Mouse (Mus musculus) right cerebral cortex, postnatal 14 days (tissue): ENCODE results near the gene Prr14.
"Not testable (repeated sequence)": the region's sequence is repeated elsewhere in the genome, so short reads cannot be mapped to it uniquely, and the experiment has no call there.

Experiments
- DNase-seq: peaks from one replicate; pipeline ENCODE4 v3.0.0; 2022

Prr14 gene

DNA sequence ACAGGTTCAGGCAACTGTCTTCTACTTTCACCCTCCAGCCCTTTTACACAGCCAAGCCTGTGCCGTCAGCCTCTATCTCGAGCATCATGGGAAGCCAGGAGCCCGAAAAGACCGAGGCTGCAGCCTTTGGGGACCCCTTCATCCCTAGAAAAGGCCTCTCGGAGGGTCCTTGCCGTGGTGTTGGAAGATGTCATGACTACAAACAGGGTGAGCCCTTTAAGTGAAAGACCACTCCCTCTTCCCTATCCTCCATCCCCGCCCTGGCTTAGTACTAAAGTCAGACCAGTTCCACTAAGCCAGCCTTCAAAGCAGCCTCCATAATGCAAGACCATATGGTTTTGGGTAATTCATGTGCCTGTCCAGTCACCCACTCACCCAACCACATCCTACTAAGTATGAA, 12.6 kb downstream of the Prr14 start:
- no peak for DNase-seq

DNA sequence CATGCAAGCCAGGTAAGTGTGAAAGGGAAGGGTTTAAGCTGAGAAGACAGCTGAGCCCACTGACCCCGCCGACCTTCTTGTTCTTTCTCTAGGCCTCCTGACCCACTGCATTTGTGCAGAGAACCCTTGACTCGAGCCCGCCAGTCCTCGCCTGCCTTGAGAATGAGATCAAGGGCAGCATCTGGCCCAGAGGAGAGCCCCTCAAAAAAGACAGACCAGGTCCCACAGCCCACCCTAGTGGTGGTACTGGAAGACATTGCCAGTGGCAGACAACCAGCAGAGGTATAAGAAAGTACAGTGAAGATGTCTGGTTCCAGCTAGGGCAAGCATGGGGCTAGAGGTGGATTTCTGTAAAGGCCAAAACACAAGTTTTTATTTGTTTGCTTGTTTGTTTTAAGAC, 14.3 kb downstream of the Prr14 start:
- no peak for DNase-seq

DNA sequence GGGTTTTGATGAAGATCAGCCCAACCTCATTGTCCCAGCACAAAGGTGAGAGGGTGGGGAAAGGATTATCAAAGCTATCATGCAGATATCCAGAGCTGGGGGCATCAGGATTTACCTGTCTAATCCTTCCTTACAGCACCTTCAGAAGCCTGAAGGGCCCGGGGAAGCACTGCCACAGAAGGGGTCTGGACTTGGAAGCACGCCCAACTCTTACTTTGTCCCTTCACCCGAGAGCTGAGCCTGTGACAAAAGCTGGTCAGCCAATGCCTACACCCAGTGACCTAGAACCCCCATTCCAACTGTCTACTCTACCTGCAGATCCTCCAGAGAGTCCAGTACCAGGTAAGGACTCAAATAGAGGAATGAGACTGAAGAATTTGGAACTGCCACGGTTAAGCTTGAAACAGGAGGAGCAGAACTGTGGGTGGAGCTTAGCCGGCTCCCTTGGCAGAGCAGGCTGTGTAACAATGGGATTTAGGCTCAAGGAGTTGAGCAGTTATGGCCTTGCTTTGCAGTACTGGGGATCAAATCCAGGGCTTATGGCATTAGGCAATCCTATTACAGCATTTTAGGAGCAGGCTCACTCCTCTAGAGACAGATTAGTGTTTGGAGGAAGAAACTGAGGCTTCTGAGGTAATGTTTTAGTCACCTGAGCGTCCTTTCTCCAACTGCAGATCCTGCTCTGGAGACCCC, 15.1 kb downstream of the Prr14 start:
- DNase-seq, result no peak

DNA sequence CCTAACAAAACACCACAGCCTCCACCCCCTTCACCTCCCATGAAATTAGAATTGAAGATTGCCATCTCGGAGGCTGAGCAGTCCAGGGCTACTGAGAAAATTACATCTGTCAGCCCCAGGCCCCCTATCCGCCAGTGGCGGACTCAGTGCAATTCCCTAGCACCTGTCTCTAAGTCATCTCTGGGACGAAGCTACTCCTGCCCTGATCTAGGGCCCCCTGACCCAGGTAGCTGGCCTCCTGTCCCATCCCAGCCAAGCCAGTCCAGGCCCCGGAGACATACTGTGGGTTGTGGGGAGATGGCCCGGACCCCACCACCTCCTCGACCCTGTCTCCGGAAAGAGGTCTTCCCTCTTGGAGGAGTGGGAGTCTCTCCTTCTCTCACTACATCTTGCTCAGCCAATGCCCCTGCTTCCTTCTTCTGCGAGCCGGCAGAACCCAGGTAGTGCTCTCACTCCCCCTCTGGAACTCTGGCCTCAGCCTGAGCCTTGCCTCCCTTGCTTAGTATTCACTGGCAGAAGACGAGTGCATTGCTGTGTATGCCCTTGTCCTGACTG, 15.9 kb downstream of the Prr14 start:
- DNase-seq, result no peak

DNA sequence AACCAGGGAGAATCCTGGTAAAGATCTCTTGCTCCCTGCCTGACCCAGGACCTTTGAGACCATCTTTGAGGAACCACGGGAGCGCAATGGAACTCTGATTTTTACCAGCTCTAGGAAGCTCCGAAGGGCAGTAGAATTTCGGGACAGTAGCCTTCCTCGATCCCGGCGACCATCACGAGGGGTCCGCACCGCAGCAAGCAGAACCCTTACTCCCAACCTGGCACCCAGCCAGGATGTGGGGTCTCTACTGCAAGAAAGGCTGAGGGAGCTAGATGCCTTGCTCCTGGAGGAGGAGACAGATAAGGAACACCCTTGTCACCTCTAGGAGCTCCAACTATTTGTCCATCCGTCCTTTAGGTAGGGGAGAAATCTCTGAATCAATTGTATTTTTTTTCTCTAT, 16.9 kb downstream of the Prr14 start:
- DNase-seq, result no peak

DNA sequence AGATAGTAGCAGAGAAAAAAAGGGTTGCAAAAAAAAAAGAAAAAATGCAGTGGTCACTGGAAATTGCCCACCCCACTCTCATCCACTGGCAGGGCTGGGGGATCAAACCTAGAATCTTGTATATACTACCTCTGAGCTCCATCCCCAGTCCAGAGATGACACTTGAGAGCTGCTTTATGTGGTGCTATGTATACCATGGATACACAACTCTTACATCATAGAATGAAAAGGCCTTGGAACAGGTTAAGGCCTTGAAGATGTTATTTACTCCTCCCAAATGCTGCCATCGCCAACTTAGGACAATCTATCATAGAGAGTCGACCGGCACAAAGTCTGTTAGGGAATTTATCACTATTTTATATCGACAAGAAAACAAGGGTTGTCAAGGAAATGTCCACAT, 17.4 kb downstream of the Prr14 start:
- no peak for DNase-seq

DNA sequence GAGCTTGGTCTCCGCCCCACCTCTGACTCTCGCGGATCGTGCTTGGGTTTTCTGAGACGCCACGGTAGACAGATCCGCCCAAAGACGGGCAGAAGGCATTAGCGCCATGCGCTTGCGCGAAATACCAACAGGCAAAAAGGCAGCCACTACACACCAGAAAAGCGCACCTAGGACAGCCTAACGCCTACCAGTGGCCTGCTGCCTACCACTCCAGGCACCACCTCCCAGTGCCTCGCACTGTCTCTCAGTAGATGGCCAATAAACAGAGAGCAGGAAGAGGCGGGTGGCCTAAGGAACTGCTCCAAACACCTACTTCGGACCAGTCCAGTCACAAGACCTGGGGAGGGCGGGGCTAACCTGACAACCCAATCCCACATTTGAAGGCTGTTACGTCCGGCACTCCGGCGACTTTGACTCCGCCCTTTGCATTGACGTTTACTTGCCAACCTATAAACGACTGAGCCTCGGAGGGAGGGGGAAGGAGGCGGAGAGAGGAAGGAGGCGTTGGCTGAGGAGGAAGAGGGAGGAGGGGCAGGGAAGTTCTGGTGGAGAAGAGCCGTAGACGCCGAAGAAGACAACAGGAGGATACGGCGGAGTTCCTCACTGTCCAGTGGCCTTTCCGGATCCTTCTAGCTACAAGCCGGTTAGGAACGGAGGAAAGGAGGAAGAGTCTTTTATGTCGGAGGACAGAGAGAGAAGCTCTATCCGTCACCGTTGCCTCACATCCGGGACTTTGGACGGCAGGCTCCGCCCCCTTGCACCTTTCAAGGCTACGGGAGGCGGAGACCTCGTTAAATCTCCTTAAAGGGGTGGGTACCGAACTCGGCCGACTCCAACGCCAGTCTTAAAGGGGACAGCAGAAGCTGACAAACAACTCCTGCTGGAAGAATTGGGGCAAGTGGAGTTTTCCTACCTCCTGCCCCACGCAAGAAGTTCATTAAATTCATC, 18.6 kb downstream of the Prr14 start:
- peak; percentile 99 for DNase-seq

DNA sequence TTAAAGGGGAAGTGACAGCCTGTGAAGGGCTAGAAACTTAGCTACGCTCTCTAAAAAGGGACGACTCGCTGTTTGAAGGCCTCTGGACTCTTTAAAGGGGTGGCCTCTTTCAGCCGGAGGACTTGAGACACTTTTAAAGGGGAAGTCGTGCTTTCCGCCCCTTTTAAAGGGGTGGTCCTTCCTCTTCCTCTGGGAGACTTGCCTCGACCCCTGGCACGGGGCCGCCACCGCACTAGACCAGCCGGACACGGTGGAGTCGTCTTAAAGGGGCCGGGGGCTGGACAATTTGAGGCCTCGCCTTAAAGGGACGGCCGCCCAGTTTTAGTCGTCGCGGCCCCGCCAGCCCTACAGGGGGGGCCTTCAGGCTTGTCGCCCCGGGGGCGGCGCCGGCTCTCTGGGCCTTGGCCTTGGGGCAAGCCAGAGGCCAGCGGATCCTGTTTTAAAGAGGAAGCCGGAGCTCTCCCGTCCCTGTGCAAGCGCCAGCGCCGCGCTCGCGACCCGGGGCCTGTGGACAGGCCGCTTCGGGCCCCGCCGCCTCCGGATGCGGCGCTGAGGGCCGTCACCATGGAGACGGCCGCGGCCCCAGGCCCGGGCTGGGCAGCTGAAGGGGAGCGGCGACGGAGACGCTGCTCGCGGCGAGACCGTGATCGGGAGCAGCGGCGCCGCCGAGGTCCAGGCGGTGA, 19.4 kb downstream of the Prr14 start, which contains the start of gene Fbrs:
Gene Fbrs (plus strand): TSS at position 565 of the 683 bp plus-strand sequence.
- peak; percentile 93 for DNase-seq

DNA sequence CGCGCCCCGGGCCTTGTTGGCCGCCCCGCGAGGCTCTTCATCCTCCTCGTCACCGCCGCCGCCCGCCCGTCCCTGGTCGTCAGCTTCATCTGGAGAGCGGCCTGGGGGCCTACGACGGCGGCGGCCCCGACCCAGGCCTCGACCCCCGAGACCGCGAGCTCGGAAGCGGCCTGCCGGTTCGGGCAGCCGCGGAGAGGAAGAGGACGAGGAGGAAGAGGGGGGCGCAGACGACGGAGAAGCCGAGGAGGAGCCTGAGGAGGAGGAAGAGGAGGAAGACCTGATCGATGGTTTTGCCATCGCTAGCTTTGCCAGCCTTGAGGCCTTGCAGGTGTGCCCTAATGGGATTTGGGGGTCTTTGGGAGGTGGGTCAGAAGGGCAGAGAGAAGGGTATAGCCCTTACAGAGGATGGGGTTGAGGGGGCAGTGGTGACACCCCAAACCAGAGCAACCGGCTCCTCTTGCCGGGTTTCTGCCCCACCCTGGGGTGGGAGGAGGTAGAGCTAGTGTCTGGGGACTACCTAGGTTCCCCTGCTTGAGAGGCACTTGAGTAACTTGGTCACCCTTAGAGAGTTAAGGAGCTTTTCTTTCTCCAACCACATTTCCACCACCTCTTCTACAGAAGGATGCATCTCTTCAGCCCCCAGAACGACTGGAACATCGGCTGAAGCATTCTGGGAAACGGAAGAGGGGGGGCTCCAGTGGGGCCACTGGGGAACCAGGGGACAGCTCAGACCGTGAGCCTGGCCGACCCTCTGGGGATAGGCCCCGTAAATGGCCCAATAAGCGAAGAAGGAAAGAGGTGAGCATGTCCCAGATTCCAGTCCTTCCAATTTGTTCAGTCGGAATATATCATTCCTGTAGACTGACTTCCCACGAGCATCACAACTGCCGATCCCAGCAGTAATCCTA, 20.2 kb downstream of the Prr14 start:
- DNase-seq, result peak; percentile 36

DNA sequence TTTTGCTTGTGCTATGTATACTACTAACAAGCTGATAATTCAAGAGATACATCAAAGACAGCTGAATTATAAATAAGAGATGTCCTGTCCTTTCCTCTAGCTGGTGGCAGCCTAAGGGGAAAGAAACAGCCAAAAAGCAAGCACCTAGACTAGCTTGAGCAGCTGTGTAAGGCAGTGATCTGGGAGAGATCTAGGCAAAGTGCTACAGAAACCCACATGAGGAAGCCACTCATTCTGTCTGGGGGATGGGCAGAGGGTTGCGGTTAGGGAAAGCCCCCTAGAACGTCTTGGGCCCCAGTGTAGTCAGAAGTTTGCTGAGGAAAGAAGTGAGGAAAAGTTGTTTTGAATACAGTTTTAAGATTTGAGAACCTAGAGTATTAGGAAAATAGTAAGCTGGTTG, 20.9 kb downstream of the Prr14 start:
- DNase-seq, result no peak

DNA sequence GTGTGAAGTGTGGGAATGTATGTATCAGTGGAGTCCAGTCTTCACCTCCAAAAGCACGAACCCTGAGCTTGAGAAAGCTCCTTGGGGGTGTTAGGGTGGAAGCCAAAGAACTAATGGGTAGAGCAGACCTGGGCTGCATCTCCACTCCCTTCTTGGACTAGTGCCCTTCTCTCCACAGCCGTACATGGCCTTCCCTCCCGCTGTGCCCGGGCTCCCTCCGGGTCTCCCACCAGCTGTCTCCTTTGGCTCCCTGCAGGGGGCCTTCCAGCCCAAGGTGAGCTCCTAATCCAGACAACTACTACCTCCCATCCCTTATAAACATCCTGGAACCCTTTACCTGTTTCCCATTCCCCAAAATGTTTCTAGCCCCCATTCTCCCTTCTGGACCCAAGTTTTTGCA, 26.0 kb downstream of the Prr14 start:
- no peak for DNase-seq

DNA sequence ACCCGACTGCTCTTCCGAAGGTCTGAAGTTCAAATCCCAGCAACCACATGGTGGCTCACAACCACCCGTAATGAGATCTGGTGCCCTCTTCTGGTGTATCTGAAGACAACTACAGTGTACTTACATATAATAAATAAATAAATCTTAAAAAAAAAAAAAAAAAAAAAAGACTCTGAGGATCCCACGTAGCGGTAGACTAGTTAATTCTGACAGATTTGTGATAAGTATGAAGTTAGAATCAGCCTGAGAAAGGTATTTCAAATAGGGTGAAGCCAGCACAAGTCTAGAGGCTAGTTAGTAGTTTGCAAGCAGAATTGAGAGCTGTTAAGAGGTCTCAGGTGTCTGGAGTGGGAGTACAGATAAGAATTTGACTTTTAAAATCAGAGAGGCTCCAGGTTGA, 29.0 kb downstream of the Prr14 start:
- not testable (repeated sequence) for DNase-seq

DNA sequence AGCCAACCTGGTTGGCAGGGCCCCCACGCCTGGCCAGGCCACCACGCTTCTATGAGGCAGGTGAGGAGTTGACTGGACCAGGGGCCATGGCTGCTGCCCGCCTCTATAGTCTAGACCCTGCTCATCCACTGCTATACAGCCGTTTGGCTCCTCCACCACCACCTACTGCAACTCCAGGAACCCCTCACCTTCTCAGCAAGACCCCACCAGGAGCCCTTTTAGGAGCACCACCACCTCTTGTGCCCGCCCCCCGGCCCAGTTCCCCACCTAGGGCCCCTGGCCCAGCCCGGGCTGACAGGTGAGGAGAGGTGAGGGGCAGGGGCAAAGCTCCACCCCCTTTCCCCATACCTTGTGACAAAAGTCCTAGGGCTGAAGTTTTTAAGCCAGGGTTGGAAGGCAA, 30.6 kb downstream of the Prr14 start:
- DNase-seq, result no peak

DNA sequence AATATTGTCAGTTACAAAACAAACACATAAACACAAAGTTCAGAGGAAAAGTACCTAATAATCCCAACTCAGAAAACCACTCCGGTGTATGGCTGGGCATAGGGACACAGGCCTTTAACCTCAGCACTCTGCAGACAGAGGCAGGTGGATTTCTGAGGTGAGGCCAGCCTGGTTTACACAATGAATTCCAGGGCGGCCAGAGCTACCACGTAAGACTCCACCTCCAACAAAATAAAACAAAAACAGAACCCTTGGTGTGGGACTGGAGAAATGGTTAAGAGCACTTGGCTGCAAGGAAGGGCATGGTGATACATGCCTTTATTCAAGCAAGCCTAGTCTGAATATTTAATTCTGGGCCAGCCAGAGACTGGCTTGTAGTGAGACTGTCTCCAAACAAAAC, 32.4 kb downstream of the Prr14 start:
- no peak for DNase-seq

DNA sequence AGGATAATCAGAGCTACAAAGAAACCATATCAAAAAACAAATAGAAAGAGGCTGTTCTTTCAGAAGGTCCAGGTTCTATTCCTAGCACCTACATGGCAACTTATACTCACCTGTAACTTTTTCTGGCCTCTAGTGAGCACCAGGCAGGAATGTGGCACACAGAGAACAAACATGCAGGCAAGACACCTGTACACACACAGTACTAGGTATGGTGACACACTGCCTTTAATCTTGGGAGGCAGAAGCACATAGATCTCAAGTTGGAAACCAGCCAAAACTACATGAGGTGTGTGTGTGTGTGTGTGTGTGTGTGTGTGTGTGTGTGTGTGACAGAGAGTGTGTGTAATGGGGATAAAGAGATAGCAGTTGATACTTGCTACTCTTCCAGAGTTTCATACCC, 35.2 kb downstream of the Prr14 start:
- no peak for DNase-seq

DNA sequence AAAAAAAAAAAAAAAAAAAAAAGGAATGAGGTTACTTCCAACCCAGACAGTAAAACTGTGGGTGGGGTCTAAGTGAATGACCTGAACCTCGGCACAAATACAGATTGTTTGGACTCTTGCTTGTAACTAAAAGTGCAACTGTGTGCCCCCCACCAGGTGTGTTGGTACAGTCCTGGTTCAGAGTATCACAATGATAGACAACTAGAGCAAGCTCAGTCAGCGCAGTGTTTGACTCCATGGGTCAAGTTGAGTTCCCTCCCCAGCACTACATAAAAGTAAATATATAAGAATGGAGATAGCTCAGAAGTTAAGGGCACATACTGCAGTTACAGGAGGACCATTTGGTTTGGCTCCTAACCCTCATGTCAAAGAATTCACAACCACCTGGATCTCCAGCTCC, 38.0 kb downstream of the Prr14 start:
- no peak for DNase-seq

DNA sequence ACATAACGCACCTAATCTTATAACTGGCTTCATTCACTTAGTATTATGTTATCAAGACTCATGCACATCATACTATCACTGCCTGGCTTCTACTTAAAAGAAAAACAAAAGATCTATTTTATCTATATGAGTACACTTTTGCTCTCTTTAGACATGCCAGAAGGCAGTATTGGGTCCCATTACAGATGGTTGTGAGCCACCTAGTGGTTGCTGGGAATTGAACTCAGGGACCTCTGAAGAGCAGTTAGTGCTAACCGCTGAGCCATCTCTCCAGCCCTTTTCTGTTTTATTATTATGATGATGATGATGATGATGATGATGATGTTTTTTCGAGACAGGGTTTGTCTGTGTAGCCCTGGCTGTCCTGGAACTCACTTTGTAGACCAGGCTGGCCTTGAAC, 39.0 kb downstream of the Prr14 start:
- no peak for DNase-seq

DNA sequence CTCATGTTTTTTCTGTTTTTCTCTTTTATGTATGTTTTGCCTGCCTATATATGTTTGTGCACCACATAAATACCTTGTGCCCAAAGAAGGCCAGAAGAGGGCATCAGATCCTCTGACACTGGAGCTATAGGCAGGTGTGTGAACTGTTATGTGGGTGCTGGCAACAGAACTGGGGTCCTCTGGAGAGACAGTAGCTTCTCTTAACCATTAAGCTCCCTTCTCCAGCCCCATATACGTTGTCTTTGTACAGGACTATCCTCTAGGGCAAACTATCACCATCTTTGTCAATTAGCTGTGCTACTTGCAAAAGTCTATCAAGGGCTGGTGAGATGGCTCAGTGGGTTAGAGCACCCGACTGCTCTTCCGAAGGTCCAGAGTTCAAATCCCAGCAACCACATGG, 48.9 kb downstream of the Prr14 start:
- DNase-seq, result no peak

DNA sequence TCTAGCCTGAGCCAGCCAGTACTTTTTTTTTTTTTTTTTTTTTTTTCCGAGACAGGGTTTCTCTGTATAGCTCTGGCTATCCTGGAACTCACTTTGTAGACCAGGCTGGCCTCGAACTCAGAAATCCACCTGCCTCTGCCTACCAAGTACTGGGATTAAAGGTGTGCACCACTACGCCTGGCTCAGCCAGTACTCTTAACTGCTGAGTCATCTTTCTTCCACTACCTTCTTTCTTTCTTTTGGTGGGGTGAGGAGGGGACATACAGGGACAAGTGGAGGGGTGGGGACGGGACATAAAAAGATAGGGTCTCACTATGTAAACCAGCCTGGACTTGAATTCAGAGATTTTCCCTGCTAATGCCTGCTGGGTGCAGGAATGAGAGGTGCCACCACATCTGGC, 50.4 kb downstream of the Prr14 start:
- not testable (repeated sequence) for DNase-seq

DNA sequence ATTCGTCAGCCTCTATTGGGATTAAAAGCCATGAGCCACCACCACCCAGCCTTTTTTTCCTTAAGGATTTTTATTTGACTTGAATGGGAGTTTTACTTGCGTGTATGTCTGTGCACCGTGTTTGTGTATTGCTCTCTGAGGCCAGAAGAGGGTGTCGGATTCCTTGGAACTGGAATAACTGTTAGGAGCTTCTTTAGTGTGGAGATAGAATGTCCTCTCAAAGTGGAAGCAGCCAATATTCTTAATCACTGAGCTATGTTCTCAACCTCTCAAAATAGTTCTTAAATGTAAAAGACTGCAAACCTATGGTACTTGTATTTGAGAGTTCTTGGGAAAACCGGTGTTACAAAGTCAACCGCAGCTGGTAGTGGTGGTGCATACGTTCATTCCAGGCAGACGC, 51.8 kb downstream of the Prr14 start:
- DNase-seq, result no peak

DNA sequence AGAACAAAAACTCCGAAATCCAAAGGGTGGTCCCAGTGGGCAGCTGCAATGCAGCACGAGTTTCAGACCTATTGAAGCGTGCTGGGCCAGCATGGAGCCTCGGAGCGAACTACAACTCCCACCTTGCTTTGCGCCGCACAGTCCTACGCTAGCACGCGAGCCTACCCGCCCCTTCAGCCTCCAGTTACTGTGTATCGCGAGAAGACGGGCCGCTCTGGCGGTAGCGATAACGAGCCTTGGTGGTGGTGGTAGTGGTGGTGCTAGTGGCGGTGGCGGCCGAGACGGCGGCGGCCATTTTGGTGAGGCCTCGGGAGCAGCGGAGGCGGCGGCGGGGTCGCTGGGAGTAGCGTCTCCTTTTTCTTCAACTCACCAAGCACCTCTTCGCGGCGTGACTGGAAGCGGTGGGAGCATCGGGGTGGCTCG, 52.4 kb downstream of the Prr14 start, which contains the start of gene Srcap:
Gene Srcap (plus strand): TSS at position 176 of the 423 bp plus-strand sequence.
- DNase-seq, result peak; percentile 97
